Mouse (Mus musculus) hindbrain, postnatal 0 days (tissue): ENCODE data around the gene H2-T24. TPM values are rescaled to one million over a fixed set of nuclear protein-coding genes. Genes with fewer than 3 reads are reported as not detected.
A peak's percentile ranks its signal among the peaks of the same experiment; 100 is the strongest.

ENCODE experiments used
- ATAC-seq: fragments of 200-750 bp; cut with Nextera tagmentation; 2 replicates; pipeline ENCODE4 v1.8.0; 2017; ENCODE audit warnings: mild to moderate bottlenecking, moderate TSS enrichment, moderate library complexity
- DNase-seq: peaks from one replicate; pipeline ENCODE4 v3.0.0-alpha.2; 2015; ENCODE audit warnings: low spot score
- H3K27ac ChIP-seq: fragments of 300-500 bp; sonication (generic); 2 replicates; pipeline ENCODE4 v1.5.1; 2014; ENCODE audit warnings: mild to moderate bottlenecking
- H3K27me3 ChIP-seq: fragments of 300-500 bp; sonication (generic); 2 replicates; pipeline ENCODE4 v1.6.1; 2014; ENCODE audit warnings: low read length, mixed read lengths; ENCODE audit not compliant: insufficient read depth
- H3K36me3 ChIP-seq: fragments of 300-500 bp; sonication (generic); 2 replicates; pipeline ENCODE4 v1.6.1; 2014; ENCODE audit warnings: low read length, mixed read lengths; ENCODE audit not compliant: insufficient read depth
- H3K4me1 ChIP-seq: fragments of 300-500 bp; sonication (generic); 2 replicates; pipeline ENCODE4 v1.6.1; 2014; ENCODE audit warnings: antibody characterized with exemption, low read length, mixed read lengths; ENCODE audit not compliant: insufficient read depth
- H3K4me2 ChIP-seq: fragments of 300-500 bp; sonication (generic); 2 replicates; pipeline ENCODE4 v1.6.1; 2014; ENCODE audit warnings: low read depth, mild to moderate bottlenecking, low read length, moderate library complexity, mixed read lengths
- H3K4me3 ChIP-seq: fragments of 300-500 bp; sonication (generic); 2 replicates; pipeline ENCODE4 v1.5.1; 2014; ENCODE audit warnings: low read length
- H3K9ac ChIP-seq: fragments of 300-500 bp; sonication (generic); replicated peaks from 2 replicates; pipeline ENCODE4 v1.6.1; 2014; ENCODE audit warnings: mild to moderate bottlenecking, low read length, moderate library complexity, mixed read lengths
- H3K9me3 ChIP-seq: fragments of 300-500 bp; sonication (generic); 2 replicates; pipeline ENCODE4 v1.6.1; 2016; ENCODE audit warnings: low read length, mixed read lengths
- CTCF ChIP-seq: IDR thresholded peaks from 2 replicates; pipeline ENCODE4 v1.5.1; 2016; ENCODE audit warnings: antibody characterized with exemption, control low read depth, low read depth
- WGBS: fragments of 180-500 bp; shearing (Covaris S2); extraction: QIAGEN DNeasy Blood & Tissue Kit; methylation state at CpG from one replicate; pipeline ENCODE4 v1.1.7; 2014; 5-methylcytosine and 5-hydroxymethylcytosine counted together
- polyA plus RNA-seq: library from polyadenylated mRNA; unstranded; fragments of >200 nt; fragmentation: Nextera tagmentation; extraction: Ambion mirVana; gene quantifications from 2 replicates; pipeline ENCODE4 v1.2.1, GENCODE M21; 2015
- total RNA-seq: library from RNA; depleted of rRNA; stranded (reverse); fragments of >200 nt; gene quantifications from 2 replicates; pipeline ENCODE4 v1.2.3, GENCODE M21; 2014

H2-T24 gene
- total and polyA plus RNA-seq, 2 experiments from 2014 or later: 0.10 to 7.1 TPM

GRCm38 (mm10) chr17:36028879-36029619 lies 8.7 kb upstream of the H2-T24 start:
- H3K4me3 ChIP-seq: no peak overlapping the region
- H3K4me2 ChIP-seq: no peak overlapping the region
- WGBS: 66% methylated on average over 7 of the region's 7 CpGs
- no peaks in the 10 kb centered on the region for H3K9me3 ChIP-seq
- TF ChIP-seq CTCF: no peak
- H3K36me3 ChIP-seq: no peaks in the 10 kb centered on the region
- no peaks in the 10 kb centered on the region for H3K27me3 ChIP-seq
- no peak for DNase-seq
- ATAC-seq: no peak
- H3K27ac ChIP-seq: no peak overlapping the region
- H3K4me1 ChIP-seq: no peaks in the 10 kb centered on the region
- no peak overlapping the region for H3K9ac ChIP-seq

- no peak for DNase-seq
These were observed 7.3 kb upstream of the H2-T24 start for GRCm38 (mm10) chr17:36027663-36028062.

GRCm38 (mm10) chr17:36025901-36026300 lies 5.5 kb upstream of the H2-T24 start:
- DNase-seq: no peak
- Histone ChIP-seq H3K27ac (no peak overlapping the region), H3K9me3 (no peaks in the 10 kb centered on the region), H3K4me2 (no peak overlapping the region), H3K9ac (no peak overlapping the region), H3K36me3 (no peaks in the 10 kb centered on the region), H3K4me1 (no peaks in the 10 kb centered on the region), H3K4me3 (no peak overlapping the region), H3K27me3 (no peaks in the 10 kb centered on the region)
- WGBS: 43% methylated on average over 4 of the region's 4 CpGs
- no peak for TF ChIP-seq CTCF
- ATAC-seq: no peak

More at GRCm38 (mm10) chr17:36027663-36028062, 7.3 kb upstream of the H2-T24 start:
- Histone ChIP-seq H3K4me1 (no peaks in the 10 kb centered on the region), H3K27ac (no peak overlapping the region), H3K9me3 (no peaks in the 10 kb centered on the region), H3K27me3 (no peaks in the 10 kb centered on the region), H3K9ac (no peak overlapping the region), H3K4me3 (no peak overlapping the region), H3K4me2 (no peak overlapping the region), H3K36me3 (no peaks in the 10 kb centered on the region)
- no peak for TF ChIP-seq CTCF
- 95% methylated on average over 4 of the region's 4 CpGs for WGBS
- no peak for ATAC-seq

GRCm38 (mm10) chr17:36025197-36025596 lies 4.8 kb upstream of the H2-T24 start:
- TF ChIP-seq CTCF: no peak
- 44% methylated on average over 5 of the region's 5 CpGs for WGBS
- Histone ChIP-seq H3K36me3 (no peaks in the 10 kb centered on the region), H3K4me2 (no peak overlapping the region), H3K4me3 (no peak overlapping the region), H3K9me3 (no peaks in the 10 kb centered on the region), H3K4me1 (no peaks in the 10 kb centered on the region), H3K27me3 (no peaks in the 10 kb centered on the region), H3K9ac (no peak overlapping the region), H3K27ac (no peak overlapping the region)
- DNase-seq (no peak), ATAC-seq (no peak)

GRCm38 (mm10) chr17:36023710-36024654 lies 3.6 kb upstream of the H2-T24 start:
- 61% methylated on average over 9 of the region's 9 CpGs for WGBS

GRCm38 (mm10) chr17:36022922-36023321 lies 2.6 kb upstream of the H2-T24 start:
- Histone ChIP-seq H3K36me3 (no peaks in the 10 kb centered on the region), H3K27me3 (no peaks in the 10 kb centered on the region), H3K27ac (no peak overlapping the region), H3K9ac (no peak overlapping the region), H3K9me3 (no peaks in the 10 kb centered on the region), H3K4me3 (no peak overlapping the region), H3K4me1 (no peaks in the 10 kb centered on the region), H3K4me2 (no peak overlapping the region)
- DNase-seq: no peak
- ATAC-seq: no peak
- WGBS: 90% methylated on average over 6 of the region's 6 CpGs
- TF ChIP-seq CTCF: no peak

More at GRCm38 (mm10) chr17:36023710-36024654, 3.6 kb upstream of the H2-T24 start:
- Histone ChIP-seq H3K9me3 (no peaks in the 10 kb centered on the region), H3K36me3 (no peaks in the 10 kb centered on the region), H3K4me1 (no peaks in the 10 kb centered on the region), H3K27ac (peak overlapping the region; percentile 17; the same call in 1 of the 2 replicates), H3K9ac (no peak overlapping the region), H3K4me3 (no peak overlapping the region), H3K27me3 (no peaks in the 10 kb centered on the region), H3K4me2 (no peak overlapping the region)
- TF ChIP-seq CTCF: no peak
- ATAC-seq (no peak), DNase-seq (no peak)
